Comparison of ENCODE assay signal across 8 mouse cellular contexts in the genomic region with DNA sequence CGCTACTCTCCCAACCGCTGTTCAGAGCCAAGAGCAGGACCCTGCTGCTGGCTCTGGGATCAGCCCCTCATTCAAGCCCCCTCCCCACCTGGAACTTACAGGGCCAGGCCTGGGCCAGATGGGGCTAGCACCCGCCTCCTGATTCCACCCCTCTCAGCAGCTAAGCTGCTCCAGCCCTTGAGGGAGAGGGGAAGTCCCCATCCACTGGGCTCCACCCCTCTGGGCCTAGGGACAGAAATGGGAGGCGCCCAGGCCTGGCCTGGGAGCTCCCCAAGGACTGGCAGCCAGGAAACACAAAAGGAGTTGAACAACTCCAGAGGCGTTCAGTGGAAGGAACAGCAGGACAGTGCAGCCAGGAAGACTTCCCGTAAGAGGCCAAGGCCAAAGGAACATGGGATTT. TPM values are rescaled to one million over a fixed set of nuclear protein-coding genes. Genes with fewer than 3 reads are reported as not detected.
DNase-seq lines count a peak whose midpoint lies in the region; ATAC-seq and TF ChIP-seq lines count a peak whose summit lies in the region.

No protein-coding gene starts in this region.

- no peaks in the 10 kb centered on the region for H3K36me3 ChIP-seq in hindbrain, embryonic 16.5 days (ENCODE audit: control insufficient read depth, insufficient read depth, low read length)
- no peaks in the 10 kb centered on the region for H3K36me3 ChIP-seq in limb, embryonic 10.5 days
- no peaks in the 10 kb centered on the region for H3K36me3 ChIP-seq in midbrain, embryonic 11.5 days (ENCODE audit: control insufficient read depth, insufficient read depth, low read length)
- H3K36me3 ChIP-seq in stomach, postnatal 0 days (ENCODE audit: control insufficient read depth, insufficient read depth, low read length) = no peaks in the 10 kb centered on the region

- TF ChIP-seq EP300 in stomach, postnatal 0 days (optimal IDR thresholded peaks at IDR 0.05) = no peak

- WGBS in hindbrain, embryonic 16.5 days = 10% methylated on average over 4 of the region's 6 CpGs
- 8% methylated on average over 6 of the region's 6 CpGs for WGBS in limb, embryonic 10.5 days
- WGBS in midbrain, embryonic 11.5 days = 7% methylated on average over 6 of the region's 6 CpGs
- 3% methylated on average over 4 of the region's 6 CpGs for WGBS in stomach, postnatal 0 days

- ATAC-seq in hindbrain, embryonic 16.5 days = peak; percentile 76
- ATAC-seq in midbrain, embryonic 11.5 days (ENCODE audit: low FRiP score) = peak; percentile 45
- ATAC-seq in stomach, postnatal 0 days (ENCODE audit: low FRiP score, low TSS enrichment) = peak; percentile 86

- H3K9me3 ChIP-seq in hindbrain, embryonic 16.5 days (ENCODE audit: control insufficient read depth, low read length) = no peaks in the 10 kb centered on the region
- no peaks in the 10 kb centered on the region for H3K9me3 ChIP-seq in limb, embryonic 10.5 days (replicated peaks)
- H3K9me3 ChIP-seq in midbrain, embryonic 11.5 days (ENCODE audit: control insufficient read depth, low read length) = no peaks in the 10 kb centered on the region
- no peaks in the 10 kb centered on the region for H3K9me3 ChIP-seq in stomach, postnatal 0 days (ENCODE audit: control insufficient read depth, low read length)

- no peak for TF ChIP-seq CTCF in left cerebral cortex, adult 2 months (IDR thresholded peaks at IDR 0.05)
- TF ChIP-seq CTCF in stomach, postnatal 0 days (IDR thresholded peaks at IDR 0.05; ENCODE audit: low read depth) = no peak

- DNase-seq in left cerebral cortex, adult 2 months (ENCODE audit: extremely low spot score in 1 of 2, low spot score in 2 of 2) = peak in 1 of 2 experiments; percentile 66
- DNase-seq in left cerebral cortex, adult 11 months (ENCODE audit: low spot score) = no peak
- DNase-seq in cerebellum, postnatal 25 days = peak; percentile 38 to 58
- DNase-seq in gastrocnemius, postnatal 25 days = peak; percentile 88
- DNase-seq in limb, embryonic 10.5 days (ENCODE audit: low spot score) = peak; percentile 56
- DNase-seq in midbrain, embryonic 11.5 days (ENCODE audit: low spot score, missing footprints) = peak; percentile 88
- peak; percentile 94 for DNase-seq in stomach, postnatal 0 days (ENCODE audit: low spot score)

- H3K27me3 ChIP-seq in hindbrain, embryonic 16.5 days (replicated peaks; ENCODE audit: control insufficient read depth, insufficient read depth, low read length) = no peaks in the 10 kb centered on the region
- H3K27me3 ChIP-seq in limb, embryonic 10.5 days (ENCODE audit: low read depth, poor library complexity, severe bottlenecking) = peaks cover 98% of the 10 kb centered on the region
- peaks cover 57% of the 10 kb centered on the region for H3K27me3 ChIP-seq in midbrain, embryonic 11.5 days (ENCODE audit: control insufficient read depth, insufficient read depth, low read length)
- peaks cover 2% of the 10 kb centered on the region; the same call in 1 of the 2 replicates for H3K27me3 ChIP-seq in stomach, postnatal 0 days (ENCODE audit: control insufficient read depth, insufficient read depth, low read length)

- H3K4me2 ChIP-seq in hindbrain, embryonic 16.5 days (ENCODE audit: low read length) = peak overlapping the region; percentile 98
- H3K4me2 ChIP-seq in midbrain, embryonic 11.5 days = peak overlapping the region; percentile 76
- peak overlapping the region; percentile 95 for H3K4me2 ChIP-seq in stomach, postnatal 0 days (replicated peaks; ENCODE audit: low read depth)

- intact Hi-C loops in left cerebral cortex, adult 2 months (cut with DNase I) = no loop called here

- H3K4me1 ChIP-seq in hindbrain, embryonic 16.5 days (ENCODE audit: control insufficient read depth, insufficient read depth, low read depth, low read length) = peaks cover 49% of the 10 kb centered on the region
- H3K4me1 ChIP-seq in limb, embryonic 10.5 days = peaks cover 43% of the 10 kb centered on the region
- H3K4me1 ChIP-seq in midbrain, embryonic 11.5 days (ENCODE audit: control insufficient read depth, insufficient read depth, low read length) = peaks cover 22% of the 10 kb centered on the region
- H3K4me1 ChIP-seq in stomach, postnatal 0 days (replicated peaks; ENCODE audit: control insufficient read depth, insufficient read depth) = peaks cover 6% of the 10 kb centered on the region

- H3K4me3 ChIP-seq in left cerebral cortex, adult 2 months = peak overlapping the region; percentile 45
- H3K4me3 ChIP-seq in hindbrain, embryonic 16.5 days (ENCODE audit: low read length) = peak overlapping the region; percentile 55
- H3K4me3 ChIP-seq in limb, embryonic 10.5 days = peak overlapping the region; percentile 56
- peak overlapping the region; percentile 37 for H3K4me3 ChIP-seq in midbrain, embryonic 11.5 days (ENCODE audit: low read depth, low read length)
- peak overlapping the region; percentile 48 for H3K4me3 ChIP-seq in stomach, postnatal 0 days (ENCODE audit: low read depth, low read length)

- H3K9ac ChIP-seq in hindbrain, embryonic 16.5 days (ENCODE audit: low read depth, low read length) = peak overlapping the region; percentile 72
- H3K9ac ChIP-seq in midbrain, embryonic 11.5 days (ENCODE audit: low read length) = peak overlapping the region; percentile 54
- H3K9ac ChIP-seq in stomach, postnatal 0 days (ENCODE audit: low read length) = peak overlapping the region; percentile 61

- H3K27ac ChIP-seq in left cerebral cortex, adult 2 months = peak overlapping the region; percentile 65; the same call in 1 of the 2 replicates
- peak overlapping the region; percentile 72 for H3K27ac ChIP-seq in hindbrain, embryonic 16.5 days (ENCODE audit: low read depth, low read length)
- H3K27ac ChIP-seq in limb, embryonic 10.5 days = peak overlapping the region; percentile 79
- no peak overlapping the region for H3K27ac ChIP-seq in midbrain, embryonic 11.5 days (ENCODE audit: low read depth, low read length)
- peak overlapping the region; percentile 63; the same call in 1 of the 2 replicates for H3K27ac ChIP-seq in stomach, postnatal 0 days (replicated peaks)

RNA-seq across cellular contexts. Expression of a gene that starts 4.0 kb away (rescaled TPM):
- total RNA-seq in left cerebral cortex, adult 2 months (2021) = 10 to 100 TPM; 11.3 to 17.1 TPM
- 1 to 10 TPM; 7.0 to 8.9 TPM for total RNA-seq in gastrocnemius, postnatal 25 days (2021)
- 0.85 and 1.1 TPM in 2 replicates for polyA plus RNA-seq in hindbrain, embryonic 16.5 days (2015; fragmentation: Nextera tagmentation; extraction: Ambion mirVana)
- polyA plus RNA-seq in limb, embryonic 10.5 days (2016; fragmentation: Nextera tagmentation; extraction: Ambion mirVana) = not detected in 2 replicates
- polyA plus RNA-seq in midbrain, embryonic 11.5 days (2014; fragmentation: Nextera tagmentation; extraction: Ambion mirVana) = 0.11 and 0.25 TPM in 2 replicates
- 0.28 and 0.53 TPM in 2 replicates for polyA plus RNA-seq in stomach, postnatal 0 days (2015; fragmentation: Nextera tagmentation; extraction: Ambion mirVana)
